Comparison of ENCODE assay signal across 27 mouse cellular contexts in the genomic region with DNA sequence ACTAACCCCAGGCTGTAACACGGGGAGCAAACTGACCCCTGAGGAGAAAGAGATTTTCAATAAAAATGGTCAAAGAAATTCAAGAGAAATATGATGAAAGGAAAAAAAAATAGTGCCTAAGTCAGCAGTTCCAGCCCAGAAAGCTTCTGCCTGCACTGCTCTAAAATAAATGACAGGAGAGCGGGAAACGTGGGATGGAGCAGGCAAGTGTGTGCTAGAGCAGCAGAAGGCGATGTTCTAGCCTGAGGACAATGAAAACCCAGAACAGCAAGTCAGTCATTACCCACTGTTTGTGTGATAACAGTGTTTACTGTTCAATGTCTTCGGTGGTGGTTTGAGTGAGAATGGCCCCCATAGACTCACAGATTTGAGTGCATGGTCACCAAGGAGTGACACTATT.
"Had no signal": no experiment of that assay in that cellular context is flagged by ENCODE, and none has a peak within 500 bp of the region (broad histone marks: within the 10 kb centered on the region; RNA-seq: fewer than 3 reads in every experiment).

No protein-coding gene starts in this region.

- H3K27me3 ChIP-seq: heart, embryonic 13.5 days; heart, embryonic 15.5 days; hindbrain, embryonic 13.5 days; hindbrain, embryonic 15.5 days; kidney, embryonic 15.5 days; limb, embryonic 13.5 days; limb, embryonic 15.5 days; liver, embryonic 12.5 days had no signal

- H3K4me1 ChIP-seq: heart, embryonic 15.5 days; hindbrain, embryonic 13.5 days; hindbrain, embryonic 15.5 days; limb, embryonic 15.5 days; liver, embryonic 12.5 days had no signal

- H3K4me2 ChIP-seq: heart, embryonic 11.5 days; heart, embryonic 13.5 days; heart, embryonic 15.5 days; hindbrain, embryonic 13.5 days; hindbrain, embryonic 15.5 days; kidney, embryonic 15.5 days; limb, embryonic 13.5 days; limb, embryonic 15.5 days; liver, embryonic 12.5 days had no signal

- ATAC-seq: forebrain, postnatal 0 days; hindbrain, postnatal 0 days; intestine, embryonic 16.5 days; liver, embryonic 12.5 days had no signal

- H3K9ac ChIP-seq: forebrain, postnatal 0 days; heart, embryonic 13.5 days; heart, embryonic 15.5 days; hindbrain, embryonic 13.5 days; hindbrain, embryonic 15.5 days; kidney, embryonic 15.5 days; limb, embryonic 13.5 days; limb, embryonic 15.5 days; liver, embryonic 12.5 days; liver, embryonic 14.5 days had no signal

- H3K9me3 ChIP-seq: heart, embryonic 13.5 days; heart, embryonic 15.5 days; hindbrain, embryonic 13.5 days; hindbrain, embryonic 15.5 days; kidney, embryonic 15.5 days; limb, embryonic 13.5 days; limb, embryonic 15.5 days; liver, embryonic 12.5 days had no signal

- DNase-seq: forebrain, postnatal 0 days; gastrocnemius, postnatal 14 days; gastrocnemius, postnatal 36 days; heart, adult 2 months; heart, postnatal 14 days; heart, postnatal 36 days; kidney, adult 11 months; kidney, adult 2 months; kidney, adult 9 months; kidney, postnatal 14 days; kidney, postnatal 36 days; layer of hippocampus, postnatal 36 days; left cerebral cortex, postnatal 4 days had no signal

- H3K4me3 ChIP-seq: heart, adult 2 months; heart, embryonic 13.5 days; heart, embryonic 15.5 days; hindbrain, embryonic 13.5 days; hindbrain, embryonic 15.5 days; kidney, embryonic 15.5 days; layer of hippocampus, adult 2 months; limb, embryonic 13.5 days; limb, embryonic 15.5 days; liver, embryonic 12.5 days had no signal

- H3K27ac ChIP-seq: heart, adult 2 months; heart, embryonic 13.5 days; heart, embryonic 15.5 days; hindbrain, embryonic 13.5 days; hindbrain, embryonic 15.5 days; hindbrain, postnatal 0 days; kidney, embryonic 15.5 days; kidney, postnatal 0 days; layer of hippocampus, adult 2 months; limb, embryonic 13.5 days; limb, embryonic 15.5 days; liver, embryonic 12.5 days; liver, embryonic 14.5 days had no signal

- H3K36me3 ChIP-seq: heart, embryonic 13.5 days; heart, embryonic 15.5 days; hindbrain, embryonic 13.5 days; hindbrain, embryonic 15.5 days; kidney, embryonic 15.5 days; limb, embryonic 13.5 days; limb, embryonic 15.5 days; liver, embryonic 12.5 days had no signal
